In the genomic region with DNA sequence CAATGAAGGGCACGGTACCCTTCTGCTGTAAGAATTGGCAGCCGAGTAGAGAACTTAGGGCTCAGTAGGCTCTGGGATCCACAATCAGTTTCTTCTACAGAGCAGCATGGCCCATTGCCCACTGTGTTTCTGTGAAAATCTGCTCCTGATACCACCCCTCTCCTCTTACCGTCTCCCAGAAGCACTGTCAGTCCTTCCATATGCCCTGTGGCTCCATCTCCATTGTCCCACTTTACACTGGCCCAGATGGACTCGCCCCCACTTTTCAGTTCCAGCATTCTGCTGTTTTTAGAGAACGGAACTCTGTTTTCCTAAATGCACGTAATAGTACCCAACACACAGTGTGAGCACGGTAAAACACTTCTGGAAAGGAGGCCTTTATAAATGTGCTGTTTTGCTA, we compare ENCODE assay signal across 17 mouse cellular contexts.
DNase-seq lines count a peak whose midpoint lies in the region; ATAC-seq lines count a peak whose summit lies in the region.
"Had no signal": no experiment of that assay in that cellular context is flagged by ENCODE, and none has a peak within 500 bp of the region (broad histone marks: within the 10 kb centered on the region; RNA-seq: fewer than 3 reads in every experiment).

No protein-coding gene starts in this region.

- peak; percentile 33 to 62 for DNase-seq in frontal cortex, postnatal 36 days (ENCODE audit: low spot score in 2 of 2)
- DNase-seq in frontal cortex, postnatal 10 days (ENCODE audit: low spot score in 2 of 2): no peak
- peak; percentile 55 for DNase-seq in right cerebral cortex, adult 18-20 months
- DNase-seq in right cerebral cortex, postnatal 4 days: no peak
- peak; percentile 36 to 51 for DNase-seq in left cerebral cortex, postnatal 36 days (ENCODE audit: low spot score in 2 of 2)
- DNase-seq in telencephalon, adult 2 months (ENCODE audit: low read depth, low spot score): peak; percentile 54
- no peak for DNase-seq in yolk sac, embryonic 10.5 days (ENCODE audit: low spot score)
- DNase-seq: B cell, adult 2 months; heart, postnatal 10 days; kidney, adult 2 months; kidney, postnatal 25 days; liver, postnatal 0 days; lung, postnatal 10 days; spleen, adult 18-20 months; thymus, postnatal 36 days had no signal

- intact Hi-C loops in left cerebral cortex, postnatal 36 days (cut with DNase I): loop anchor here (10.0 kb wide), 1 partner anchor 1023 kb away; a partner anchor contains a TSS

- no peak for ATAC-seq in cerebellum, adult (ENCODE audit: insufficient number of reproducible peaks, low FRiP score, low TSS enrichment)
- ATAC-seq: liver, postnatal 0 days; midbrain, embryonic 13.5 days had no signal

Comparison
In these comparisons a context has a peak if more than half of its experiments do, and no peak if none do; other contexts are left out.
1. DNase-seq: peak in frontal cortex, postnatal 36 days (2 of 2), right cerebral cortex, adult 18-20 months (single experiment), left cerebral cortex, postnatal 36 days (2 of 2) and telencephalon, adult 2 months (single experiment); none in frontal cortex, postnatal 10 days (0 of 2), right cerebral cortex, postnatal 4 days (single experiment) and yolk sac, embryonic 10.5 days (single experiment).